Mouse (Mus musculus) liver, embryonic 15.5 days (tissue): Measurements from ENCODE around the gene Akap8. TPM values are rescaled to one million over a fixed set of nuclear protein-coding genes. Genes with fewer than 3 reads are reported as not detected.
A peak's percentile ranks its signal among the peaks of the same experiment; 100 is the strongest.

Source experiments
- ATAC-seq: fragments of 200-750 bp; cut with Nextera tagmentation; 2 replicates; pipeline ENCODE4 v1.8.0; 2017; ENCODE audit warnings: moderate number of reproducible peaks, mild to moderate bottlenecking, moderate library complexity; ENCODE audit not compliant: insufficient read depth
- H3K27ac ChIP-seq: fragments of 300-500 bp; sonication (generic); replicated peaks from 2 replicates; pipeline ENCODE4 v1.5.1; 2015; ENCODE audit warnings: mild to moderate bottlenecking, inconsistent platforms
- H3K27me3 ChIP-seq: fragments of 300-500 bp; sonication (generic); 2 replicates; pipeline ENCODE4 v1.6.1; 2015; ENCODE audit warnings: mild to moderate bottlenecking, inconsistent platforms
- H3K36me3 ChIP-seq: fragments of 300-500 bp; sonication (generic); replicated peaks from 2 replicates; pipeline ENCODE4 v1.6.1; 2015; ENCODE audit warnings: moderate library complexity, mild to moderate bottlenecking, inconsistent platforms
- H3K4me1 ChIP-seq: fragments of 300-500 bp; sonication (generic); replicated peaks from 2 replicates; pipeline ENCODE4 v1.6.1; 2015; ENCODE audit warnings: inconsistent platforms
- H3K4me2 ChIP-seq: fragments of 300-500 bp; sonication (generic); 2 replicates; pipeline ENCODE4 v1.6.1; 2015; ENCODE audit warnings: moderate library complexity, mild to moderate bottlenecking, inconsistent platforms
- H3K4me3 ChIP-seq: fragments of 300-500 bp; sonication (generic); replicated peaks from 2 replicates; pipeline ENCODE4 v1.5.1; 2015; ENCODE audit warnings: mild to moderate bottlenecking, inconsistent platforms
- H3K9ac ChIP-seq: fragments of 300-500 bp; sonication (generic); 2 replicates; pipeline ENCODE4 v1.6.1; 2015; ENCODE audit warnings: moderate library complexity, mild to moderate bottlenecking, inconsistent platforms
- H3K9me3 ChIP-seq: fragments of 300-500 bp; sonication (generic); replicated peaks from 2 replicates; pipeline ENCODE4 v1.6.1; 2016; ENCODE audit warnings: inconsistent platforms
- WGBS: fragments of 180-500 bp; shearing (Covaris S2); methylation state at CpG from one replicate; pipeline ENCODE4 v1.1.7; 2015; ENCODE audit warnings: mixed read lengths; ENCODE audit not compliant: insufficient replicate concordance; 5-methylcytosine and 5-hydroxymethylcytosine counted together
- polyA plus RNA-seq: library from polyadenylated mRNA; unstranded; fragments of >200 nt; fragmentation: Nextera tagmentation; extraction: Ambion mirVana; gene quantifications from 2 replicates; pipeline ENCODE4 v1.2.1, GENCODE M21; 2015

The Akap8 gene
- polyA plus RNA-seq, 1 experiment from 2014 or later = 29.1 TPM

GRCm38 (mm10) chr17:32319950-32320349 lies 1.1 kb downstream of the Akap8 start:
- H3K4me2 ChIP-seq = peak overlapping the region; percentile 91
- no peak for ATAC-seq
- peaks cover 56% of the 10 kb centered on the region for H3K36me3 ChIP-seq
- peak overlapping the region; percentile 82 for H3K9ac ChIP-seq
- H3K27ac ChIP-seq = peak overlapping the region; percentile 95
- H3K4me3 ChIP-seq = peak overlapping the region; percentile 96
- H3K4me1 ChIP-seq = peaks cover 46% of the 10 kb centered on the region
- WGBS = 0% methylated on average over 7 of the region's 7 CpGs
- H3K9me3 ChIP-seq = no peaks in the 10 kb centered on the region
- no peaks in the 10 kb centered on the region for H3K27me3 ChIP-seq

GRCm38 (mm10) chr17:32317708-32318107 lies 3.3 kb downstream of the Akap8 start:
- ATAC-seq = no peak
- Histone ChIP-seq H3K4me3 (no peak overlapping the region), H3K27me3 (no peaks in the 10 kb centered on the region), H3K4me2 (no peak overlapping the region), H3K27ac (no peak overlapping the region), H3K9me3 (no peaks in the 10 kb centered on the region), H3K36me3 (peaks cover 62% of the 10 kb centered on the region), H3K4me1 (peaks cover 51% of the 10 kb centered on the region), H3K9ac (no peak overlapping the region)
- 71% methylated on average over 3 of the region's 3 CpGs for WGBS

GRCm38 (mm10) chr17:32317032-32317431 lies 4.0 kb downstream of the Akap8 start:
- Histone ChIP-seq H3K4me2 (no peak overlapping the region), H3K4me3 (no peak overlapping the region), H3K9me3 (no peaks in the 10 kb centered on the region), H3K27ac (no peak overlapping the region), H3K4me1 (peaks cover 44% of the 10 kb centered on the region), H3K36me3 (peaks cover 66% of the 10 kb centered on the region), H3K9ac (no peak overlapping the region), H3K27me3 (no peaks in the 10 kb centered on the region)
- 88% methylated on average over 8 of the region's 8 CpGs for WGBS
- no peak for ATAC-seq

GRCm38 (mm10) chr17:32315560-32315959 lies 5.5 kb downstream of the Akap8 start:
- H3K4me1 ChIP-seq = peaks cover 38% of the 10 kb centered on the region
- H3K36me3 ChIP-seq = peaks cover 81% of the 10 kb centered on the region
- H3K9ac ChIP-seq = no peak overlapping the region
- no peaks in the 10 kb centered on the region for H3K9me3 ChIP-seq
- 88% methylated on average over 5 of the region's 5 CpGs for WGBS
- H3K4me2 ChIP-seq = no peak overlapping the region
- no peak for ATAC-seq
- no peak overlapping the region for H3K4me3 ChIP-seq
- no peak overlapping the region for H3K27ac ChIP-seq
- no peaks in the 10 kb centered on the region for H3K27me3 ChIP-seq

GRCm38 (mm10) chr17:32313892-32314291 lies 7.1 kb downstream of the Akap8 start:
- Histone ChIP-seq H3K9ac (no peak overlapping the region), H3K9me3 (no peaks in the 10 kb centered on the region), H3K36me3 (peaks cover 98% of the 10 kb centered on the region), H3K27me3 (no peaks in the 10 kb centered on the region), H3K4me1 (peaks cover 30% of the 10 kb centered on the region), H3K4me2 (no peak overlapping the region), H3K4me3 (no peak overlapping the region), H3K27ac (no peak overlapping the region)
- ATAC-seq = 0 out of 2 replicates have a peak, but pooled peaks have one; percentile 12
- WGBS = 37% methylated on average over 5 of the region's 5 CpGs

- H3K9me3 ChIP-seq = no peaks in the 10 kb centered on the region
- no peak overlapping the region for H3K4me2 ChIP-seq
- no peaks in the 10 kb centered on the region for H3K27me3 ChIP-seq
- peaks cover 99% of the 10 kb centered on the region for H3K36me3 ChIP-seq
- no peak overlapping the region for H3K4me3 ChIP-seq
- no peak overlapping the region for H3K9ac ChIP-seq
- H3K4me1 ChIP-seq = peaks cover 30% of the 10 kb centered on the region; the same call in 1 of the 2 replicates
- ATAC-seq = no peak
- H3K27ac ChIP-seq = no peak overlapping the region
- WGBS = 83% methylated on average over 8 of the region's 8 CpGs
These were observed 8.2 kb downstream of the Akap8 start for GRCm38 (mm10) chr17:32312801-32313200.

- ATAC-seq = no peak
- no peak overlapping the region for H3K4me3 ChIP-seq
- no peaks in the 10 kb centered on the region for H3K27me3 ChIP-seq
- H3K4me2 ChIP-seq = no peak overlapping the region
- H3K36me3 ChIP-seq = peaks cover 99% of the 10 kb centered on the region
- 26% methylated on average over 4 of the region's 4 CpGs for WGBS
- no peaks in the 10 kb centered on the region for H3K9me3 ChIP-seq
- H3K4me1 ChIP-seq = peaks cover 19% of the 10 kb centered on the region; the same call in 1 of the 2 replicates
- H3K9ac ChIP-seq = no peak overlapping the region
- H3K27ac ChIP-seq = no peak overlapping the region
These were observed 13.1 kb downstream of the Akap8 start for GRCm38 (mm10) chr17:32307963-32308362.

- no peak overlapping the region for H3K4me3 ChIP-seq
- H3K27ac ChIP-seq = no peak overlapping the region
- peaks cover 2% of the 10 kb centered on the region for H3K36me3 ChIP-seq
- no peaks in the 10 kb centered on the region for H3K27me3 ChIP-seq
- H3K9ac ChIP-seq = no peak overlapping the region
- WGBS = 61% methylated on average over 1 of the region's 1 CpGs
- H3K4me2 ChIP-seq = no peak overlapping the region
- H3K9me3 ChIP-seq = no peaks in the 10 kb centered on the region
- no peak for ATAC-seq
- H3K4me1 ChIP-seq = no peaks in the 10 kb centered on the region
These were observed 22.9 kb downstream of the Akap8 start for GRCm38 (mm10) chr17:32298125-32298524.

- Histone ChIP-seq H3K9me3 (no peaks in the 10 kb centered on the region), H3K4me1 (no peaks in the 10 kb centered on the region), H3K4me2 (no peak overlapping the region), H3K9ac (no peak overlapping the region), H3K36me3 (no peaks in the 10 kb centered on the region), H3K27me3 (no peaks in the 10 kb centered on the region), H3K27ac (no peak overlapping the region), H3K4me3 (no peak overlapping the region)
- 63% methylated on average over 2 of the region's 2 CpGs for WGBS
- no peak for ATAC-seq
These were observed 25.1 kb downstream of the Akap8 start for GRCm38 (mm10) chr17:32295901-32296300.

- Histone ChIP-seq H3K9ac (no peak overlapping the region), H3K27me3 (no peaks in the 10 kb centered on the region), H3K27ac (no peak overlapping the region), H3K9me3 (no peaks in the 10 kb centered on the region), H3K4me1 (no peaks in the 10 kb centered on the region), H3K4me3 (no peak overlapping the region), H3K36me3 (no peaks in the 10 kb centered on the region), H3K4me2 (no peak overlapping the region)
- ATAC-seq = no peak
- 56% methylated on average over 4 of the region's 4 CpGs for WGBS
These were observed 25.9 kb downstream of the Akap8 start for GRCm38 (mm10) chr17:32295160-32295559.

GRCm38 (mm10) chr17:32285138-32285670 lies 35.8 kb downstream of the Akap8 start:
- no peak for ATAC-seq
- Histone ChIP-seq H3K4me3 (peak overlapping the region; percentile 92), H3K4me1 (peaks cover 45% of the 10 kb centered on the region), H3K9ac (peak overlapping the region; percentile 99), H3K27ac (peak overlapping the region; percentile 100), H3K4me2 (peak overlapping the region; percentile 85), H3K27me3 (no peaks in the 10 kb centered on the region), H3K9me3 (no peaks in the 10 kb centered on the region), H3K36me3 (no peaks in the 10 kb centered on the region)
- WGBS = 24% methylated on average over 6 of the region's 6 CpGs
